Mouse (Mus musculus) embryonic facial prominence, embryonic 12.5 days (tissue): ENCODE measurements around the gene Klhl5. TPM values are rescaled to one million over a fixed set of nuclear protein-coding genes. Genes with fewer than 3 reads are reported as not detected.

Source experiments
- ATAC-seq: fragments of 200-750 bp; cut with Nextera tagmentation; 2 replicates; pipeline ENCODE4 v1.8.0; 2017; ENCODE audit not compliant: insufficient number of reproducible peaks, insufficient read depth, low FRiP score, low TSS enrichment
- H3K27ac ChIP-seq: fragments of 300-500 bp; sonication (generic); 2 replicates; pipeline ENCODE4 v1.5.1; 2016; ENCODE audit warnings: mild to moderate bottlenecking
- H3K27me3 ChIP-seq: fragments of 300-500 bp; sonication (generic); 2 replicates; pipeline ENCODE4 v1.6.1; 2016; ENCODE audit warnings: mild to moderate bottlenecking, moderate library complexity
- H3K36me3 ChIP-seq: fragments of 300-500 bp; sonication (generic); 2 replicates; pipeline ENCODE4 v1.6.1; 2016; ENCODE audit warnings: mild to moderate bottlenecking
- H3K4me1 ChIP-seq: fragments of 300-500 bp; sonication (generic); 2 replicates; pipeline ENCODE4 v1.6.1; 2016
- H3K4me2 ChIP-seq: fragments of 300-500 bp; sonication (generic); replicated peaks from 2 replicates; pipeline ENCODE4 v1.6.1; 2016; ENCODE audit warnings: mild to moderate bottlenecking, moderate library complexity
- H3K4me3 ChIP-seq: fragments of 300-500 bp; sonication (generic); 2 replicates; pipeline ENCODE4 v1.5.1; 2016; ENCODE audit warnings: mild to moderate bottlenecking
- H3K9ac ChIP-seq: fragments of 300-500 bp; sonication (generic); 2 replicates; pipeline ENCODE4 v1.6.1; 2016; ENCODE audit warnings: mild to moderate bottlenecking, moderate library complexity
- H3K9me3 ChIP-seq: fragments of 300-500 bp; sonication (generic); 2 replicates; pipeline ENCODE4 v1.6.1; 2016; ENCODE audit warnings: mild to moderate bottlenecking, moderate library complexity
- WGBS: fragments of 180-500 bp; shearing (Covaris S2); methylation state at CpG from one replicate; pipeline ENCODE4 v1.1.7; 2016; 5-methylcytosine and 5-hydroxymethylcytosine counted together
- polyA plus RNA-seq: library from polyadenylated mRNA; unstranded; fragments of >200 nt; fragmentation: Nextera tagmentation; extraction: Ambion mirVana; gene quantifications from 2 replicates; pipeline ENCODE4 v1.2.1, GENCODE M21; 2016

Klhl5 gene
- polyA plus RNA-seq, 1 experiment from 2014 or later, result 24.0 TPM

- Histone ChIP-seq H3K4me2 (no peak overlapping the region), H3K27me3 (no peaks in the 10 kb centered on the region), H3K36me3 (peaks cover 6% of the 10 kb centered on the region; the same call in 1 of the 2 replicates), H3K9me3 (no peaks in the 10 kb centered on the region), H3K4me1 (no peaks in the 10 kb centered on the region), H3K27ac (no peak overlapping the region), H3K4me3 (no peak overlapping the region), H3K9ac (no peak overlapping the region)
- WGBS, result 97% methylated on average over 3 of the region's 3 CpGs
- no peak for ATAC-seq
These were observed 43.9 kb downstream of the Klhl5 start for GRCm38 (mm10) chr5:65151276-65151675.

GRCm38 (mm10) chr5:65151767-65152166 lies 44.4 kb downstream of the Klhl5 start:
- Histone ChIP-seq H3K27me3 (no peaks in the 10 kb centered on the region), H3K36me3 (peaks cover 7% of the 10 kb centered on the region; the same call in 1 of the 2 replicates), H3K4me3 (no peak overlapping the region), H3K27ac (no peak overlapping the region), H3K9me3 (0 out of 2 replicates have a peak, but pooled peaks cover 1% of the 10 kb centered on the region), H3K9ac (no peak overlapping the region), H3K4me2 (no peak overlapping the region), H3K4me1 (no peaks in the 10 kb centered on the region)
- ATAC-seq, result no peak
- 76% methylated on average over 5 of the region's 5 CpGs for WGBS

- peaks cover 9% of the 10 kb centered on the region; the same call in 1 of the 2 replicates for H3K36me3 ChIP-seq
These were observed 46.9 kb downstream of the Klhl5 start for GRCm38 (mm10) chr5:65154287-65154686.

GRCm38 (mm10) chr5:65156853-65157252 lies 49.5 kb downstream of the Klhl5 start:
- Histone ChIP-seq H3K27me3 (no peaks in the 10 kb centered on the region), H3K4me3 (no peak overlapping the region), H3K9ac (no peak overlapping the region), H3K4me1 (no peaks in the 10 kb centered on the region), H3K36me3 (peaks cover 4% of the 10 kb centered on the region; the same call in 1 of the 2 replicates), H3K4me2 (no peak overlapping the region), H3K27ac (no peak overlapping the region), H3K9me3 (0 out of 2 replicates have a peak, but pooled peaks cover 2% of the 10 kb centered on the region)
- WGBS, result 73% methylated on average over 2 of the region's 2 CpGs
- no peak for ATAC-seq

More at GRCm38 (mm10) chr5:65154287-65154686, 46.9 kb downstream of the Klhl5 start:
- H3K4me3 ChIP-seq, result no peak overlapping the region
- H3K9me3 ChIP-seq, result 0 out of 2 replicates have a peak, but pooled peaks cover 2% of the 10 kb centered on the region
- H3K9ac ChIP-seq, result no peak overlapping the region
- no peak for ATAC-seq
- H3K27me3 ChIP-seq, result no peaks in the 10 kb centered on the region
- H3K4me1 ChIP-seq, result no peaks in the 10 kb centered on the region
- WGBS, result 86% methylated on average over 6 of the region's 6 CpGs
- H3K4me2 ChIP-seq, result no peak overlapping the region
- no peak overlapping the region for H3K27ac ChIP-seq

GRCm38 (mm10) chr5:65157412-65158381 lies 50.4 kb downstream of the Klhl5 start:
- Histone ChIP-seq H3K4me2 (no peak overlapping the region), H3K27me3 (no peaks in the 10 kb centered on the region), H3K9ac (no peak overlapping the region), H3K36me3 (peaks cover 6% of the 10 kb centered on the region; the same call in 1 of the 2 replicates), H3K9me3 (0 out of 2 replicates have a peak, but pooled peaks cover 2% of the 10 kb centered on the region), H3K4me3 (no peak overlapping the region), H3K4me1 (no peaks in the 10 kb centered on the region), H3K27ac (no peak overlapping the region)
- no peak for ATAC-seq
- 75% methylated on average over 22 of the region's 22 CpGs for WGBS

- no peak overlapping the region for H3K4me2 ChIP-seq
- H3K27ac ChIP-seq, result no peak overlapping the region
- WGBS, result 88% methylated on average over 20 of the region's 20 CpGs
- 0 out of 2 replicates have a peak, but pooled peaks cover 7% of the 10 kb centered on the region for H3K4me1 ChIP-seq
- 0 out of 2 replicates have a peak, but pooled peaks cover 2% of the 10 kb centered on the region for H3K9me3 ChIP-seq
- H3K27me3 ChIP-seq, result no peaks in the 10 kb centered on the region
- no peak overlapping the region for H3K9ac ChIP-seq
- no peak overlapping the region for H3K4me3 ChIP-seq
- ATAC-seq, result no peak
- H3K36me3 ChIP-seq, result peaks cover 11% of the 10 kb centered on the region
These were observed 51.5 kb downstream of the Klhl5 start for GRCm38 (mm10) chr5:65158696-65159305.

GRCm38 (mm10) chr5:65163001-65163400 lies 55.7 kb downstream of the Klhl5 start:
- no peaks in the 10 kb centered on the region for H3K9me3 ChIP-seq
- WGBS, result 55% methylated on average over 5 of the region's 5 CpGs
- ATAC-seq, result no peak
- no peak overlapping the region for H3K27ac ChIP-seq
- H3K27me3 ChIP-seq, result no peaks in the 10 kb centered on the region
- no peak overlapping the region for H3K4me2 ChIP-seq
- H3K4me3 ChIP-seq, result no peak overlapping the region
- H3K9ac ChIP-seq, result no peak overlapping the region
- peaks cover 14% of the 10 kb centered on the region for H3K36me3 ChIP-seq
- H3K4me1 ChIP-seq, result 0 out of 2 replicates have a peak, but pooled peaks cover 7% of the 10 kb centered on the region

- Histone ChIP-seq H3K9ac (no peak overlapping the region), H3K36me3 (peaks cover 14% of the 10 kb centered on the region), H3K4me3 (no peak overlapping the region), H3K9me3 (no peaks in the 10 kb centered on the region), H3K4me1 (peaks cover 9% of the 10 kb centered on the region; the same call in 1 of the 2 replicates), H3K27ac (no peak overlapping the region), H3K27me3 (no peaks in the 10 kb centered on the region), H3K4me2 (no peak overlapping the region)
- no peak for ATAC-seq
- WGBS, result 73% methylated on average over 17 of the region's 17 CpGs
These were observed 56.3 kb downstream of the Klhl5 start for GRCm38 (mm10) chr5:65163489-65164092.

- WGBS, result 82% methylated on average over 9 of the region's 9 CpGs
- Histone ChIP-seq H3K9ac (no peak overlapping the region), H3K4me2 (no peak overlapping the region), H3K9me3 (no peaks in the 10 kb centered on the region), H3K4me3 (no peak overlapping the region), H3K27me3 (no peaks in the 10 kb centered on the region), H3K4me1 (peaks cover 6% of the 10 kb centered on the region; the same call in 1 of the 2 replicates), H3K36me3 (no peaks in the 10 kb centered on the region; the same call in 1 of the 2 replicates), H3K27ac (no peak overlapping the region)
- no peak for ATAC-seq
These were observed 62.9 kb downstream of the Klhl5 start for GRCm38 (mm10) chr5:65170206-65170605.

GRCm38 (mm10) chr5:65175035-65175917 lies 67.9 kb downstream of the Klhl5 start:
- H3K4me1 ChIP-seq, result peaks cover 17% of the 10 kb centered on the region; the same call in 1 of the 2 replicates
- H3K27me3 ChIP-seq, result no peaks in the 10 kb centered on the region
- no peaks in the 10 kb centered on the region for H3K9me3 ChIP-seq
- no peak overlapping the region for H3K27ac ChIP-seq
- H3K4me3 ChIP-seq, result no peak overlapping the region
- no peak overlapping the region; the same call in 1 of the 2 replicates for H3K4me2 ChIP-seq
- no peak overlapping the region for H3K9ac ChIP-seq
- peak; percentile 55; the same call in 1 of the 2 replicates for ATAC-seq
- no peaks in the 10 kb centered on the region for H3K36me3 ChIP-seq
- 69% methylated on average over 26 of the region's 26 CpGs for WGBS
